Mouse (Mus musculus): ENCODE results near the gene Soga1. TPM values are rescaled to one million over a fixed set of nuclear protein-coding genes. Genes with fewer than 3 reads are reported as not detected.
A peak's percentile ranks its signal among the peaks of the same experiment; 100 is the strongest.

The Soga1 gene
- polyA plus RNA-seq, 1 experiment from 2014 or later = 5.4 TPM

DNA sequence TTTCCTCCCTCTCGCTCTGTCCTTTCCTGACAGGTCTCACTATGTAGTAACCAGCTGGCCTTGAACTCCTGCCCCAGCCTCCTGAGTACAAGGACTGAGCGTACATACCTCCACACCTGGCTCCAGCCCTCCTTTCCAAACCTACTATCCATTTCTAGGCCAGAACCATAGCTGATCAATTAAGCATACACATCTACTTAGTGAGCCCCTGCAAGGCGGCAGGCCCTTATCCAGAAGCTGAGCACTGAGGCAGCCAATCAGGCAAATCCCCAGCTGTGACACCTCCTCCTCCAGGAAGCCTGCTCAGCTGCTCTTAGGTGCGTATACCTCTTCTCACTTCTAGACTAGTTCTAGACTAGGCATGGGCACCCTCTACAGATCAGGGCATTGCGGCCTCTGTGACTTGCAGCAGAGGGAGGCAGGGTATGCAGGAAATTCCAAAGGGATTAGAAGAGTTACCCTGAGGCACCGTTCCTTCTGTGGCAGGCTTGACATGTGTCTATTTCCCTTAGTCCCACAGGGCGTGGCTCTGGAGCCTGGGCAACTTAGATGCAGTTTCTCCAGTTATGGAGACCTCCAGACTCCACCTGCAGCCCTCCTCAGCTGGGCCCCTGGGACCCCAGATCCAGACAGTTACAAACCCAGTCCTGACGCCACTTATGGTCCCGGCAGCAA is 6.6 kb downstream of the Soga1 start:
- no peak overlapping the region for H3K9ac ChIP-seq (replicated peaks; ENCODE audit: low read length)
- H3K36me3 ChIP-seq (replicated peaks; ENCODE audit: control insufficient read depth, insufficient read depth, low read depth, low read length) = peaks cover 3% of the 10 kb centered on the region
- no peaks in the 10 kb centered on the region for H3K27me3 ChIP-seq (ENCODE audit: control insufficient read depth, insufficient read depth, low read length)
- no peaks in the 10 kb centered on the region for H3K9me3 ChIP-seq (replicated peaks; ENCODE audit: control insufficient read depth, low read length)
- no peak overlapping the region for H3K27ac ChIP-seq (replicated peaks; ENCODE audit: low read depth, low read length)
- peaks cover 23% of the 10 kb centered on the region for H3K4me1 ChIP-seq (ENCODE audit: control insufficient read depth, insufficient read depth, low read length)
- ATAC-seq (replicated peaks; ENCODE audit: insufficient number of reproducible peaks, low FRiP score, low TSS enrichment, low read depth) (no peak), DNase-seq (ENCODE audit: low spot score) (peak; percentile 19)
- H3K4me2 ChIP-seq (ENCODE audit: low read depth, low read length) = no peak overlapping the region
- WGBS = 57% methylated on average over 9 of the region's 9 CpGs
- no peak overlapping the region for H3K4me3 ChIP-seq (ENCODE audit: low read depth, low read length)

DNA sequence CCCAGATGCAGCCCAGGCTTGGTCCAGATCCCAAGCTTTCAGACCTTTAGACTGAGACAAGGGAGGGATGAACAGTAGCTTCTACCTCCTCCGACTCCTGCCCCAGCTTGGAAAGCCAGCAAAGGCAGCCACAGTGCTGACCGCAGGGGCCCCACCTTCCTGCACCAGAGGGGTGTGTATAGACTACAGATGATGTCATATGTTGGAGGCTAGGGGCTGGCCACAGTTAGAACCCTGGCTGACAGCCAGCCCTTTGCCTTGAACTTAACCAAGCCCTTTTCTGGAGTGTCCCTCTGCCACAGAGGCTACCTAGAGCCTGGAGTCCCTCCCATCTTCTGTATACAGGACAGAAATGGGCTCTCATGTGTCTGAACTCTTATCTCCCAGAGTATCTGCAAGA is 7.5 kb downstream of the Soga1 start:
- Histone ChIP-seq H3K27me3 (ENCODE audit: control insufficient read depth, insufficient read depth, low read length) (no peaks in the 10 kb centered on the region), H3K4me1 (ENCODE audit: control insufficient read depth, insufficient read depth, low read length) (peaks cover 17% of the 10 kb centered on the region), H3K27ac (replicated peaks; ENCODE audit: low read depth, low read length) (no peak overlapping the region), H3K9ac (replicated peaks; ENCODE audit: low read length) (no peak overlapping the region), H3K36me3 (replicated peaks; ENCODE audit: control insufficient read depth, insufficient read depth, low read depth, low read length) (peaks cover 5% of the 10 kb centered on the region), H3K9me3 (replicated peaks; ENCODE audit: control insufficient read depth, low read length) (no peaks in the 10 kb centered on the region), H3K4me3 (ENCODE audit: low read depth, low read length) (no peak overlapping the region), H3K4me2 (ENCODE audit: low read depth, low read length) (no peak overlapping the region)
- DNase-seq (ENCODE audit: low spot score) (no peak), ATAC-seq (replicated peaks; ENCODE audit: insufficient number of reproducible peaks, low FRiP score, low TSS enrichment, low read depth) (no peak)
- WGBS = 70% methylated on average over 2 of the region's 2 CpGs

DNA sequence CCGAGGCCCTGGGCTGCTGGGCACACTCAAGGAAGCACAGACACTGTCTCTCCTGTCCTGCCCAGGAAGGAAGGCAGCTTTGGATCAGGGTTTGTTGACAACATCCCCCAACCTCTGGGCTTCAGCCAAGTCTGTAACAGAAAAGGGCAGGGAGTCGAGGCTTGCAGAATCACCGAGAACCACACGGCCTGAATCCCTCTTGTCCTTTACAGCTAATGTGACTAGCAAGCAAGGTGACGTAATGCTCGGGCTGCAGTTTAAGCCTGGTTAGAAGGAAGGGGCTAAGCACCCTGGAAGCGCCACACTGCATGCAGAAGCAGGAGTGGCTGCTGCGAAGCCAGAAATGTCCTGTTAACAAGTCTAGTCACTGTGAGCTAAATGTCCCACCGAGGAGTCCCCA is 8.7 kb downstream of the Soga1 start:
- Histone ChIP-seq H3K4me3 (ENCODE audit: low read depth, low read length) (no peak overlapping the region), H3K27me3 (ENCODE audit: control insufficient read depth, insufficient read depth, low read length) (no peaks in the 10 kb centered on the region), H3K9ac (replicated peaks; ENCODE audit: low read length) (no peak overlapping the region), H3K27ac (replicated peaks; ENCODE audit: low read depth, low read length) (no peak overlapping the region), H3K4me2 (ENCODE audit: low read depth, low read length) (no peak overlapping the region), H3K36me3 (replicated peaks; ENCODE audit: control insufficient read depth, insufficient read depth, low read depth, low read length) (peaks cover 5% of the 10 kb centered on the region), H3K4me1 (ENCODE audit: control insufficient read depth, insufficient read depth, low read length) (peaks cover 11% of the 10 kb centered on the region), H3K9me3 (replicated peaks; ENCODE audit: control insufficient read depth, low read length) (no peaks in the 10 kb centered on the region)
- DNase-seq (ENCODE audit: low spot score) = no peak
- WGBS = 71% methylated on average over 9 of the region's 9 CpGs
- ATAC-seq (replicated peaks; ENCODE audit: insufficient number of reproducible peaks, low FRiP score, low TSS enrichment, low read depth) = no peak

GRCm38 (mm10) chr2:157069755-157070315 is 9.2 kb downstream of the Soga1 start:
- Histone ChIP-seq H3K4me3 (ENCODE audit: low read depth, low read length) (no peak overlapping the region), H3K9ac (replicated peaks; ENCODE audit: low read length) (no peak overlapping the region), H3K4me1 (ENCODE audit: control insufficient read depth, insufficient read depth, low read length) (peaks cover 7% of the 10 kb centered on the region), H3K4me2 (ENCODE audit: low read depth, low read length) (no peak overlapping the region), H3K9me3 (replicated peaks; ENCODE audit: control insufficient read depth, low read length) (no peaks in the 10 kb centered on the region), H3K36me3 (replicated peaks; ENCODE audit: control insufficient read depth, insufficient read depth, low read depth, low read length) (peaks cover 5% of the 10 kb centered on the region), H3K27me3 (ENCODE audit: control insufficient read depth, insufficient read depth, low read length) (no peaks in the 10 kb centered on the region), H3K27ac (replicated peaks; ENCODE audit: low read depth, low read length) (no peak overlapping the region)
- 57% methylated on average over 3 of the region's 3 CpGs for WGBS
- ATAC-seq (replicated peaks; ENCODE audit: insufficient number of reproducible peaks, low FRiP score, low TSS enrichment, low read depth) (no peak), DNase-seq (ENCODE audit: low spot score) (no peak)

GRCm38 (mm10) chr2:157069355-157069735 is 9.7 kb downstream of the Soga1 start:
- Histone ChIP-seq H3K27ac (replicated peaks; ENCODE audit: low read depth, low read length) (no peak overlapping the region), H3K9me3 (replicated peaks; ENCODE audit: control insufficient read depth, low read length) (no peaks in the 10 kb centered on the region), H3K27me3 (ENCODE audit: control insufficient read depth, insufficient read depth, low read length) (no peaks in the 10 kb centered on the region), H3K4me1 (ENCODE audit: control insufficient read depth, insufficient read depth, low read length) (peaks cover 7% of the 10 kb centered on the region; the same call in 1 of the 2 replicates), H3K9ac (replicated peaks; ENCODE audit: low read length) (no peak overlapping the region), H3K4me3 (ENCODE audit: low read depth, low read length) (no peak overlapping the region), H3K4me2 (ENCODE audit: low read depth, low read length) (no peak overlapping the region), H3K36me3 (replicated peaks; ENCODE audit: control insufficient read depth, insufficient read depth, low read depth, low read length) (peaks cover 5% of the 10 kb centered on the region)
- 58% methylated on average over 3 of the region's 3 CpGs for WGBS
- no peak for ATAC-seq (replicated peaks; ENCODE audit: insufficient number of reproducible peaks, low FRiP score, low TSS enrichment, low read depth)
- DNase-seq (ENCODE audit: low spot score) = no peak

- no peak overlapping the region for H3K9ac ChIP-seq (replicated peaks; ENCODE audit: low read length)
- H3K4me1 ChIP-seq (ENCODE audit: control insufficient read depth, insufficient read depth, low read length) = peaks cover 7% of the 10 kb centered on the region; the same call in 1 of the 2 replicates
- H3K4me3 ChIP-seq (ENCODE audit: low read depth, low read length) = no peak overlapping the region
Observed at GRCm38 (mm10) chr2:157068701-157069354, 10.2 kb downstream of the Soga1 start.

GRCm38 (mm10) chr2:157066731-157067430 is 12.2 kb downstream of the Soga1 start:
- Histone ChIP-seq H3K4me2 (ENCODE audit: low read depth, low read length) (no peak overlapping the region), H3K9me3 (replicated peaks; ENCODE audit: control insufficient read depth, low read length) (no peaks in the 10 kb centered on the region), H3K36me3 (replicated peaks; ENCODE audit: control insufficient read depth, insufficient read depth, low read depth, low read length) (0 out of 2 replicates have a peak, but pooled peaks cover 2% of the 10 kb centered on the region), H3K4me3 (ENCODE audit: low read depth, low read length) (no peak overlapping the region), H3K27me3 (ENCODE audit: control insufficient read depth, insufficient read depth, low read length) (no peaks in the 10 kb centered on the region), H3K9ac (replicated peaks; ENCODE audit: low read length) (no peak overlapping the region), H3K27ac (replicated peaks; ENCODE audit: low read depth, low read length) (no peak overlapping the region), H3K4me1 (ENCODE audit: control insufficient read depth, insufficient read depth, low read length) (peaks cover 7% of the 10 kb centered on the region; the same call in 1 of the 2 replicates)
- WGBS = 88% methylated on average over 7 of the region's 7 CpGs
- no peak for DNase-seq (ENCODE audit: low spot score)
- no peak for ATAC-seq (replicated peaks; ENCODE audit: insufficient number of reproducible peaks, low FRiP score, low TSS enrichment, low read depth)

More at GRCm38 (mm10) chr2:157068701-157069354, 10.2 kb downstream of the Soga1 start:
- no peak overlapping the region for H3K27ac ChIP-seq (replicated peaks; ENCODE audit: low read depth, low read length)
- WGBS = 76% methylated on average over 14 of the region's 14 CpGs
- peaks cover 5% of the 10 kb centered on the region for H3K36me3 ChIP-seq (replicated peaks; ENCODE audit: control insufficient read depth, insufficient read depth, low read depth, low read length)
- H3K4me2 ChIP-seq (ENCODE audit: low read depth, low read length) = no peak overlapping the region
- DNase-seq (ENCODE audit: low spot score) = no peak
- ATAC-seq (replicated peaks; ENCODE audit: insufficient number of reproducible peaks, low FRiP score, low TSS enrichment, low read depth) = no peak
- no peaks in the 10 kb centered on the region for H3K9me3 ChIP-seq (replicated peaks; ENCODE audit: control insufficient read depth, low read length)
- H3K27me3 ChIP-seq (ENCODE audit: control insufficient read depth, insufficient read depth, low read length) = no peaks in the 10 kb centered on the region

Data from embryonic facial prominence, embryonic 11.5 days (tissue).